Mouse (Mus musculus): ENCODE results near the gene Hdac7.

Hdac7 gene

DNA sequence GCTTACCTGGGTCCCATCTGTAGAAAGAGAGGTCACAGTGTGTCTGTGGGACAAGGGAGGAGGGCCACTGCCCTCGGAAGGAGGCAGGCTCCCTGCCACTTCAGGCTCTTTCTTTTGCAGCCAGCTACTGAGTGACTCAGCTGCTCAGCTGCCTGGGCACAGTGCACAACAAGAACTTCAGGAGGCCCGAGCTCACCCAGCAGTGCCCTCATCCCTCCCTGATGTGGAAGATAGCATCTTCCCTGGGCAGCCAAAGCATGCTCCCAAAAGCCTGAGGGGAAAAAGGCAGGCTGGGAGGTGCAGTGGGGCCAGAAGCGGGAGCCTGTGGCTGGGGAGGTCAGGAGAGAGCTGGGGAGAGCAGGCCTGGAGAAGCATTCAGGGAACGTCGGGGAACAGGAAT lies 29.6 kb downstream of the Hdac7 start:
- no peak for DNase-seq (ENCODE audit: low spot score)

DNA sequence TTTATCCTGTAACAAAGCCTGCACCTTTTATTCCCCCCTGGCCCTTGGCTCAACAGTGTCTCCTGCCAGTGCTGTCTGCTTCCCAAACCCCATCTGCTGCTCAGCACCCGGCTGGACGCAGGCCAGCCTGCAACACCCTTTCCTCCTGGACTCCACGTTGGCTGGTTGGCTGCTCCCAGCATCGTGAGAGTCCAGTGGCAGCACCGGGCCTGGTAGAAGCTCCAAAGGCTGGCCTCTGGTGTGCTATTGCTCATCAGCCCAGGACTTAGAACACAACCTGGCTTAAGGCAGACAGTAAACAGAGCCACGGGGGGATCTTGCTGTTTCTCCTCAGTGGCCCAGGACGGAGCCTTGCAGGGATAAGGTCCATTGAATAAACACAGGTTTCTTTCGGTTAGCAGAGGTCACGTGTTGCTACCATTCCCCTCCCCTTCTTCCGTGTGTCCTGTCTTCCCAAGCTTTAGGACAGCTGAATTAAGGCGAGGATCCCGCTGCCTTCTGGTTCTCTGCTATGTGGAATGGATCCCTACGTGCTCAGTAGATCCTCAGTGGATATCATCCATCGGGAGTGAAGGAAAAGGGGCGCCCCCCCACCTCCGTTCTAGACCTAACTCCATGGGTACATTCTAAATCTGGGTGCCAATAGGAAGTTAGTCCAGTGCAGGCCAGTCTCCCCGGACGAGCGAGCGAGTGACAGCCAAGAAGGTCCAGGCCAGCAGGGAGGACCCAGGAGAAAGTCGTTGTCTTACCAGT lies 30.7 kb downstream of the Hdac7 start:
- DNase-seq (ENCODE audit: low spot score): no peak

DNA sequence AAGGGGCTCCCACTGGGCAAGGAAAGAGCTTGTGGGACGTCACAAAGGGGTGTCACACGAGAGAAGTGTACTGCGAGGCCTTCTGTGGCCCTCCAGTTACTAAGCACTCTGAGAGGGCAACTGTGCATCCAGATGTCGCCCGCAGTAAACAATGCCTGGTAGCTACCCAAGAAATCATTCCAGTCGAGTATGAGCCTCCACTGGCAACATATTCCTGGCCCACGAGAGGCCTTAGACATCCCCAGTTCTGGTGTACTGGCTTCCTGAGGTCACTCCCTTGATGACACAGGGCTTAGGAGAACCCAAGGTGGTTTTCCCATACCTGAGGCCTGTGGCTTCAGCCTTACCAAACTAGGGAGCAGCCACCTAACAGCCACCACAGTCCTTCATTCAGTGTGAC lies 31.4 kb downstream of the Hdac7 start:
- DNase-seq (ENCODE audit: low spot score): no peak

DNA sequence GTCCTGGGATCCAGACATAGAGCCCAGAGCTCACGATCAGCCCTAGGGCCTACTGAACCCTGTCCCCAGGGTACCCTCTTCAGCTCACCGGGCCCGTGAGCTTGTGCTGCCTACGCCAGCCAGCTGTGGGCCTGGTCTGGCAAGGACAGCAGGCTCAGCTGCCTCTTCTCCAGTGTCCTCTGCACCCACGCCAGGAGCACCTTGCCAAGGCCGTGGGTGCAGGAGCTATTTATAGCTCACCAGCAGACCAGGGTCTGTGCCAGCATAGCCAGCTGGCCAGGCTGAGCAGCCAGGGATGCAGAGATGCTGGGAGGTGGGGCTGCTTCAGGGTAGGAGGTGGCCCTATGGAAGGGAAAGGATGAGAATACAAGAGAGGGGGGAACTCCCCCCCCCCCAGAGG lies 32.2 kb downstream of the Hdac7 start:
- peak; percentile 60 for DNase-seq (ENCODE audit: low spot score)

DNA sequence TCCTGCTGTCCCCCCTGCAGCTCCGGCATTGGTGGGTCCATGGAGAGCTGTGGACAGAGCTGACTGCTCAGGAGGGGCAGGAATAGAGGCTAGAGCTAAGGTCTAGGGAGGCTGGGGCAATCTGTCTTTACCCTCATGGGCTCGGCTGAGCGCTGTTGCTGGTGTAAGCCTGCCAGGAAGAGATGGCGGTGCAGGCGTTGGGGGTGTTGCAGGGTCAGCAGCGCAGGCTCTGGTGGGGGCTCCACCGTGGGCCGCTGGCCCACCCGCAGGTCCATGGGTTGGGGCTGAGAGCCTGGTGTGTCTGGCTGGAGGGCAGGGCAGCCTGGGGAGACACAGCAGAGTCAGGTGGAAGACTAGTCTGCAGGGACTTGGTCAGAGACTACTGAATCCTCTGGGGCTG lies 33.0 kb downstream of the Hdac7 start:
- DNase-seq (ENCODE audit: low spot score): no peak

DNA sequence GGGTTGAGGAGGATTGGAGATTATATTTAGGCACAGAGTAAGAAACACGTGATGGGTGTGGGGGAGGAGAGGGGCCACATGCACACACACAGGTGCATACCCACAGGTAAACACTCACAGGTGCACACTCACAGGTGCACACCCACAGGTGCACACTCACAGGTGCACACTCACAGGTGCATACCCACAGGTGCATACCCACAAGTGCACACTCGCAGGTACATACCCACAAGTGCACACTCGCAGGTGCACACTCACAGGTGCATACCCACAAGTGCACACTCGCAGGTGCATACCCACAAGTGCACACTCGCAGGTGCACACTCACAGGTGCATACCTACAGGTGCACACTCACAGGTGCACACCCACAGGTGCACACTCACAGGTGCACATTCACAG lies 33.9 kb downstream of the Hdac7 start:
- no peak for DNase-seq (ENCODE audit: low spot score)

DNA sequence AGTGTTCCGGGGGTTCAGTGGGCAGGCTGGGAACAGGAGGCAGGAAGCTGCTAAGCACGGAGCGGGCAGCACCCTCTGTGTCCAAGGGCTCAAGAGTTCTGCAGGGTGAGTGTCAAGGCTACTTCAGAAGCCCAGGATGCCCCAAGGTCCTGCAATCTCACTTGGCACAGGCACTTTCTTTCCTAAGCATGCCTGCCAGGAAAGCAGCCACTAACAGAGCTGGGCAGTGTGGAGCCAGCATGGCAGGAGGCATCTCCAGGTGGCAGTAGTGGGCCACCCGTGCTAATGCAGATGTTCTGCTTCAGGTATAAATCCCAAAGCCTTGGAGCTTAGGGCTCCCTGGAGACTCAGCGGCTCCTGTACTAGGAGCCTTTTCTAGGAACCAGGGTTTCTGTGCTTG lies 34.4 kb downstream of the Hdac7 start:
- no peak for DNase-seq (ENCODE audit: low spot score)

DNA sequence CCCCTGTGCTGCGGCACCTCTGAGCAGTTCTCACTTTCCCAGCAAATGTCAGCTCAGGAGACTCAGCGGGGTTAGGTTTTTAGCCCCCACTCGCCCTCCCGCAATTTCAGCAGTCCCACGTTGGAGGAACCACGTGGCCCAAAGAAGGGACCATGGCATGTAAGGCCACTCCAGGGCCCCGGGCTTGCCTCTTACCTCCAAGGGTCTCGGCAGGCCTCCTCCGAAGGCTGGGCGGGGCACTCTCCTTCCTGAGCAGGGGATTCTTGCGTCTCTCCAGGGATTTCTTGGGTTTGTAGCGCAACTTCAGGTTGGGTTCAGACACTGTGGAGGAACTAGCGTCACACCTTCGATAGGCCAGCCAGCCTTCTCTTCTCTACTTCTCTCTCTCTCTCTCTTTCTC lies 35.1 kb downstream of the Hdac7 start:
- no peak for DNase-seq (ENCODE audit: low spot score)

DNA sequence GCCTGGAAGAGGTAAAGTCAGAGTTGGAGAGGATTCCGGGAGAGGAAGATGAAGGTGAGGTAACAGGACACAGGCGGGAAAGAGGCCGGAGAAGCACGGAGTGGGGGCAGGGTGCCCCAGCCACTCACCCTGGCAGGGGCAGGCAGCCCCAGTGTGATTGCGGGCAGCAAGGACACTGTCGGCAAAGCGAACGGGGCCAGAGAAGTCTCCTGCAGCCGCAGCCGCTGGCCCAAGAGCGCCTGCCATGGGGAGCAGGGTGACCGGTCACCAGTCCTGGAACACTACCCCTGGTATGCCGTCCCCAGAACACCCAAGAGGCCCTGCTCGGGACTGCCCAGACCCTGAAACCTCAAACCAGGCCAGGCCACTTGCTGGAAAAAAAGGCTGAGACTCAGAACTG lies 35.8 kb downstream of the Hdac7 start:
- no peak for DNase-seq (ENCODE audit: low spot score)

DNA sequence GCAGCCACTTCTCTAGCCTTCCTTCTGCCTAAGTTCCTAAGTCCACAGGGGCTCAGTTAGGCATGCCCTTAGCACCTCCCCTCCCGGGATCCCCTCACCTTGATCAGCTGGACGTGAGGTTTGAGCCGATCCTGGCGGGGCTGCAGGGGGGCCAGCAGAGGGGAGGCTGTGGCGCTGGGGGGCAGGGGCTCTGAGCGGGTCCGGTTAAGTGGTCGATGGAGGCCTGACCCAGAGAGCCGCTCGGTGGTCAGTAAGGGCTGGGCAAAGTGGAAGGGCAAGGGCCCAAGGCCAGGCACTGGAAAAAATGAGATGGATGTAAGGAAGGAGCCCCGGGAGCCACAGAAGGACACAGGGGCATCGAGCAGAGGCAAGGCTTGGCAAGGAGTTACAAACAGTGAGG lies 36.4 kb downstream of the Hdac7 start:
- no peak for DNase-seq (ENCODE audit: low spot score)

DNA sequence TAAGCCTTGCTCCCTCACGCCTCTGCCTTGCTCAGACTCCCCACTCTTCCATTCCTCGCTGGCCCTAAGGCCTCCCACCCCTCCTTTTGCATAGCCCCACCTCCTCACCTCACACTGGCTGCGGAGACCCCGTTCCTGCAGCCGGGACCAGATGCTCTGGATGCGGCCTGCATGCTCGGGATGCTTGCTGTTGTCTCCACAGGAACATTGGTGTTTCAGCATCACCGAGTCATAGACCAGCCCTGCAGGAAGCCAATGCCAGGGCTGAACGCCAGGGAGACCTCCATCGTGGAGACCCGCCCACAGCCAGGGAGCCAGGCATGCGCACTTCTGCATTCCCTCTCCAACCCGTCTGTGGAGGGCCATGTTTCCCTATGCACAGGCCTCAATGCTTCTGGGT lies 41.7 kb downstream of the Hdac7 start:
- no peak for DNase-seq (ENCODE audit: low spot score)

DNA sequence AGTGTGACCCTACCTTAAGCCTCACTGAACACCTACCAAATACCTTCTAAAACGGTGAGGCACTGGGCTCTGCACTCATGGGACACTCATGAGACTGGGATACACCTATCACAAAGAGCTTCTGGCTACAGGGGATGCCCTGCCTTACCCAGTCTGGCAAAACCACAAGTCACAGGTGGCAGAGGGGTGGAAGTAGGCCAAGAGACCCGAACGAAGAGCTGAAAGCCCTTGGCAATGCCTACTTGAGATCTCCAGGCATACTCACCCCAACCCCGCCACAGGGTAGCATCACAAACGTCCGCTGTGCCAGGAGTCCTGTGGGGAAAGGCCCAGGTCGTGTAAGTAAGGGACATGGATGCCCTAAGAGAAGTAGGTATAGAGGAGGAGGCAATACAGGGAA lies 42.5 kb downstream of the Hdac7 start:
- DNase-seq (ENCODE audit: low spot score): no peak

DNA sequence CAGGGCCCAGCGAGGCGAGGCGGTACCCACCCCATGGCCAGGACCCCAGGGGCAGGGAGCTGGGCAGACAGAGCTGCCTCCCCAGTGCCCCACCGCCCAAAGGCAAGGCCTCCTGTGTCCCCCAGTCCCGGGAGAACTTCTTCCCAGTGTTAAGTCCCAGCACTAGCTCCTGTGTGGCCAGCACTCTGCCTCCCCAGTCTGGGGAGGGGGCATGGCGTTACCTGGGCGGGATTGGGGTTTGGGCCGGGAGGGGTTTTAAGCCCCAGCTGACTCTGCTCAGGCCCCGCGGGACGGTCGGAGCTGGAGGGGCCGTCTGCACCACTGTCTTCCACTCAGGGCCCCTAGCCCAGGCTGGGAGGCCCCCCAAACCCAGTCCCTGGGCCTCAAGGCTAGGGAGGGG lies 43.4 kb downstream of the Hdac7 start:
- DNase-seq (ENCODE audit: low spot score): no peak

DNA sequence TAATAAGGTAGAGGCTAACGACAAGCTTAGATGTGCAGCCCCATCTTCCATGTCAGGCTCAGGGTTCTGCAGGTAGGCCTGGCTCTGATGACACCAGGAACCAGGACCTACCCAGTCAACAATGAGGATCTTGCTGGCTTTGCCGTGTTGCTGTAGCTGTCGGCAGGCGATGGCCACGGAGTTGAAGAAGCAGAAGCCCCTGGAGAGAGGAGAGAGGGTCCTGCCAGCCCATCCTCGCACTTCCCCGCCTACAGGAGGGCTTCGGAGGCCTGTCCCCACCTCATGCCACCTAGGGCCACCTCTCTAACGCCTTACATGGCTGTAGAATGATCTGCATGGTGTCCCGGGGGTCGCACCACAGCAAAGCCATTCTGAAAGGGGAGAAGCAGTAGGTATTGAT lies 44.9 kb downstream of the Hdac7 start:
- DNase-seq (ENCODE audit: low spot score): no peak

DNA sequence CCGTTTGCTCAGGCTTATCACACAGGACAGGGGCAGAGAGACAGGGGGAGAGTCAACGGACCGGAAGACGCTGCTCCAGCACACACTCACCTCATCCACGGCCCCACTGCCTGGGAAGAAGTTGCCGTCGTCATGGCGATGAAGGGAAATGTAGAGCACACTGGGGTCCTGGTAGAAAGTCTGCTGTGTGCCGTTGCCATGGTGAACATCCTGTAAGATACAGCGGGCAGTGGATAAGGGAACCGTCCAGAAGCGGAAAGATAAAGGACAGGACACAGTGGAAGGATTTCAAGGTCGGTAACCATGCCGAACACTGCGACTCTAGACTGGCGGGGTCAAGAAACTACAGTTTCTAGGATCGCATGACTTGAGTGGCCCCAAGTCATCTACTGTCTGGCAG lies 46.2 kb downstream of the Hdac7 start:
- no peak for DNase-seq (ENCODE audit: low spot score)

DNA sequence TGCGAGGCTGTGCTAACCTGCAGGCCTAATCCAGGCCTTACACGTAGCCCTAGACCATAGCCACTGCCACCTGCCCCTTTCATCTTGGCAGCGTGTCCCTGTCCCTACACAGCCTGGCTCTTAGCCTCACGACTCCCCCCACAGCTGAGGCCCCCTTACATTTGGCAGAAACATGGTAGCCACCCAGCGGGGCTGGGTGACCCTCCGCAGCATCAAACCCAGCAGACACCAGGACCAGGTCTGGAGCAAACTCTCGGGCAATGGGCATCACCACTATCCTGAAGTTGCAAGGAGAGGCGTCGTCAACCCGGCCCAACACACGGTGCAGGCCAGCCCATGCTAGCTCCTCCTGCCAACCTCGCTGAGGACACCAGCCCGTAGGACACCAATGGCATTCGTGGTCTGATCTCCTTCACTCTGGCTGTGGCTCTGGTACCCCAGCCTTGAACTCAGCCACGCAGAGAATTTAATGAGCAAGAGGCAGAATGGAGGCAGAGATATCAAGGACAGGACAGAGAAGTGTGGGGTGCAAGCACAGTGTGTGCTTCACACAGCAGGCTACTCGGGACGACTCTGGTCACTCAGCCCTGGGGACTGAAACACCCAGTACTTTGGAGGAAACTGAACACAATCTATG lies 47.5 kb downstream of the Hdac7 start:
- no peak for DNase-seq (ENCODE audit: low spot score)

DNA sequence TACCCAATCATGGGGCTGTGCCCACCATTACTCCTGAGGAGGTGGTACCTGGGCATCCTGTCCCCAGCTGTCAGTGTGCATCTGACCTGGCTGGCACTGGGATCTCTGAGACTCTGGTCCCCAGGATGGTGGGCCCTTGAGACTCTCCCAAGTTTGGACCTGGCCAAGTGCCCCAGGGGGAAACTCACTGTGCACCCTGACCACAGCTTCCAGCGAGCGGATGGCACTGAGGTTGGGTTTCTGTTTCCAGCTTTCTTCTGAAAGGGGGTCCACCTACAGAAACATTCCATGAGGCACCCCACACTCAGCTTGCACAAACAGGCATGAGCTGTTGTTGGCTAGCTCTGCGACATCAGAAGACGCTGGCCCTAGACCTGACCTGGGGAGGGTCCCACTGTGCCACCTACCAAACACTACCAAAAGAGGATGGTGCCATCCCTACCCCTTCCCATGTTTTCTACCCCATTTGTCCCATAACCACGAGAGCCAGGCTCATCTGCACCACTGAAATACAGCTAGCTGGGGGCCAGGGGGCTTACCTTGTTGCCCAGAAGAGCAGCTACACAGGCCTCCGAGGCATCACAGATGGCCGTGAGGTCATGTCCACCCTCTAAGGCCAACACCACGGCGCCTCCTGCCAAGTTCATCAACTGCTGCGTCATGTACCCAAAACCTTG lies 48.6 kb downstream of the Hdac7 start:
- no peak for DNase-seq (ENCODE audit: low spot score)

DNA sequence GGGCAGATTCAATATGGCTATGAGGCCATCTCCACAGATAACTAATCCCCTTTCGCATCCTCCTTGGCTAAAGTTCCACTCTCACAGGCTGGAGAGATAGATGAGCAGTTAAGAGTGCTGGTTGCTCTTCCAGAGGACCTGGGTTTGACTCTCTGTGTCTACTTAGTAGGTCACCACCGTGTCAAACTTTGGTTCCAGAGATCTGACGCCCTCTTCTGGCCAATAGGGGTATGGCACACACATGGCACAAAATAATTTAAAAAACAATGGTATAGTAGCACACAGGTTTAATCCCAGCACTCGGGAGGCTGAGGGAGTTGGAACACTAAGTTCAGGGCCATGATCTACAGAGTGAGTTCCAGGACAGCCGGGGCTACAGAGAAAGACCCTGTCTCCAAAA lies 50.0 kb downstream of the Hdac7 start:
- no peak for DNase-seq (ENCODE audit: low spot score)

DNA sequence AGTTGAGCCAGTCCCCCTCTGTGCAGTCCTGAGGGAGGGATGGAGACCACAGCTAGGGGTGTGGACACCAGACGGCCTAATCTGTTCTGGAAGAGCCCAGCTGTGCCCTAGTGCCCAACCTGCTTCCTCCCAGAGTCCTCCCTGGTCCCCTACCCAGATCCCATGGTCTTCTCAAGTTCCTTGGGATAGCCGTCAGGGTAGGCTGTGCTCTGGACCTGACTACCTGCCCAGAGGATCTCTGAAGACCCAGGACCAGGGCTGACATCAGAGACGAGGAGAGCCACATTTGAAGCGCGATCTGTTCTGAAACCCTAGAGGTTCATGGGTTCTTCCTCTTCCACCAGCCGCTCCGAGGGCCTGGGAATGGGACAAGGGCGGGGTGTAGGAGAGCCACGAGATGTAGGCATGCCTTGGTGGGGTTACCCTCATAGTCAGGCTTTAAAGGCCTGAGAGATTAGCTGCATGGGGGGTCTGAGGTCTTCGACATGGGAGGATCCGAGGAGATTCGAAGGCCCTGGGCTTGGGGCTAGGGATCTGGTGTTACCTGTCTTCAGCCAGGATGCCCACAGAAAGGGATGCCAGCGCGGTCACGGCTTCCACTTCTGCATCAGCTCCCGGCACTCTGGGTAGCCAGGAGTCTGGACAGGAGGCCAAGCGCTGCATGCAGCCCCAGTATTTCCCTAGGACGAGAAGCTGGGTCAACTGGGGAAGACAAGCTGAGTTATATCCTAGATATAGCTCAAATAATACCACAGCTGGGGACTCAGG lies 50.7 kb downstream of the Hdac7 start:
- DNase-seq (ENCODE audit: low spot score): no peak

DNA sequence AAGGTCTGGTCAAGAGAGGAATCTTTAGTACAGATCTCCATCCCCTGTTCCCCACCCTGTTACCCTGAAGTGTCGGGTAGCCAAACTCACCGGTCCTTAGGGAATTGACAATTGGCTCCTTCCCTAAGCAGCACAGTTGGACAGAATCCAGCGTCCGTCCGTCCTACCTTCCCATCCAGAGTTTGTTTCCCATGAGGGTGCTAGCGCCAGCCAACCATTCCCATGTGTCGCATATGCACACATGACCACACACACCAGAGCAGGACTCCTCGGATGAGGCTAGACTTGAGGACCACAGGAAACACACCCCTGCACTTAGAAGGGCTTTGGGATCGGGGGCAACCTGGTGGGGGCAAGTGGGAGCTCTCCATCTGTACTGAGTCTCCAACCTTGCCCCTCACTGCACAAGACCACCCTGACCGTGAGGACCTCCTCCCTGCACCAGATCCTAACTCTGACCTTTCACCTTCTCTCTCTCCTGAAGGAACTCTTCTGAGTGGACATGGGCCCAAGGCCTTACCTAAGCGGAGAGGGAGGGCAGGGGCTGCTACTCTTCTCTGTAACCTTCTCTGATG lies 53.1 kb downstream of the Hdac7 start:
- DNase-seq (ENCODE audit: low spot score): no peak

DNA sequence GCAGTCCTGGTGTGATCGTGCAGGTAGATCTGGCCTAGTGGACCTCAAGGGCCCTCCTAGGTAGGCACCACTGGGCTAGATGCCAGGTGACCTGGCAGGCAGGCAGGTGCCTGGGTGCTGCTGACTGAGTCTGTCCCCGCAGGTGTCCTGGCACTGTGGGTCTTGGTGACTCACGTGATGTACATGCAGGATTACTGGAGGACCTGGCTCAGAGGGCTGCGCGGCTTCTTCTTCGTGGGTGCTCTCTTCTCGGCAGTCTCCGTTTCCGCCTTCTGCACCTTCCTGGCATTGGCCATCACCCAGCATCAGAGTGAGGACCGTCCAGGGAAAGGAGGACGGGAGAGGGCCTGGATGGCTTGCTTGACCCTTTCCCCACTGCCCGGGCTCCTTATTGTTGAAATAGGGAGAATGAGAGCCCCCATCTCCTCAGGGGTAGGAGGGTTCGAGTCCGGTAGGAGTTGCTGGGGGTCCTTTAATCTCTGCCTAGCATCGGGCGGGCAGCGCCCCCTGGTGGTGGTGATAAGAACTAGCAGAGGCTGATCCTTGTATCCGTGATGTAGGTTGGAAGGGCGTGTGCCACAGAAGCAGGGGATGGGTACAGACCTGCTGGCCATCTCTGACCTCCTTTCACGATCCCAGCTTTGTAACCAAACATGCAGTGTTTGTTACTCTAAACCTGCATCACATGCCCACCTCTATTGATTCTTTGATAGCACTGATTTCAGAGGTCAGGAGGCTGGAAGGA lies 54.4 kb downstream of the Hdac7 start:
- DNase-seq (ENCODE audit: low spot score): no peak

DNA sequence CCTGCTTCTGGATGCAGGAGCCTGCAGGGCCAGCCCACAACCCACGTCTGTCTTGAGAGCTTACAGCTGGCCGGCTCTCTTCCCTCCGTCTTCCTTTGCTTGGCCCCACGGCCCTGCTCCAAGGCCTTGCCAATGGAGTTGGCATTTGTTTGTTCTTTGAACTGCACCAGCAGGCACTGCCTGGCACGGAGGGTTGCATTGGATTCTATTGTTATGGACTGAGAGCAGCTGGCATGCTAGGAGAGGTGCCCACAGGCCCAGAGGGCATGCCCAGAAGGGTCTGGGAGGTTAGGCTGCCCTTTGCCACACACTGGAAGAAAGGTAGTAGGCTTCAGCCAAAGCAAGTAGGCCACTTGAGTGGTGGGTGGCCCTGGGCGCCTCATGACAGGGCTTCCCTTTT lies 55.5 kb downstream of the Hdac7 start:
- DNase-seq (ENCODE audit: low spot score): no peak
